Mouse (Mus musculus) layer of hippocampus, adult 11-12 months (tissue): Measurements from ENCODE around the gene Tet1.

ENCODE experiments used
- DNase-seq: peaks from one replicate; pipeline ENCODE4 v3.0.0; 2022; ENCODE audit warnings: low spot score

The Tet1 gene

GRCm38 (mm10) chr10:62891025-62891424 lies 17.8 kb downstream of the Tet1 start:
- no peak for DNase-seq

- DNase-seq: no peak
These were observed 21.8 kb downstream of the Tet1 start for GRCm38 (mm10) chr10:62886799-62887591.

- DNase-seq: no peak
These were observed 22.6 kb downstream of the Tet1 start for GRCm38 (mm10) chr10:62885969-62886798.

GRCm38 (mm10) chr10:62885460-62885859 lies 23.3 kb downstream of the Tet1 start:
- DNase-seq: no peak

- DNase-seq: no peak
These were observed 24.3 kb downstream of the Tet1 start for GRCm38 (mm10) chr10:62884517-62884916.

GRCm38 (mm10) chr10:62883933-62884372 lies 24.8 kb downstream of the Tet1 start:
- no peak for DNase-seq

- DNase-seq: no peak
These were observed 27.6 kb downstream of the Tet1 start for GRCm38 (mm10) chr10:62881211-62881610.

- DNase-seq: no peak
These were observed 30.7 kb downstream of the Tet1 start for GRCm38 (mm10) chr10:62878056-62878455.

- DNase-seq: no peak
These were observed 33.2 kb downstream of the Tet1 start for GRCm38 (mm10) chr10:62875565-62875964.

- no peak for DNase-seq
These were observed 34.0 kb downstream of the Tet1 start for GRCm38 (mm10) chr10:62874828-62875227.

- DNase-seq: peak; percentile 45
These were observed 42.6 kb downstream of the Tet1 start for GRCm38 (mm10) chr10:62866035-62866791.

- peak; percentile 89 for DNase-seq
These were observed 43.4 kb downstream of the Tet1 start for GRCm38 (mm10) chr10:62865167-62866034.

- no peak for DNase-seq
These were observed 45.2 kb downstream of the Tet1 start for GRCm38 (mm10) chr10:62863563-62863962.

- DNase-seq: no peak
These were observed 46.4 kb downstream of the Tet1 start for GRCm38 (mm10) chr10:62862435-62862834.

GRCm38 (mm10) chr10:62858967-62859366 lies 49.8 kb downstream of the Tet1 start:
- DNase-seq: no peak

GRCm38 (mm10) chr10:62856690-62857290 lies 52.0 kb downstream of the Tet1 start:
- DNase-seq: no peak

GRCm38 (mm10) chr10:62854992-62855391 lies 53.8 kb downstream of the Tet1 start:
- DNase-seq: no peak

GRCm38 (mm10) chr10:62854581-62854980 lies 54.2 kb downstream of the Tet1 start:
- DNase-seq: no peak

GRCm38 (mm10) chr10:62851578-62851977 lies 57.2 kb downstream of the Tet1 start:
- DNase-seq: no peak

GRCm38 (mm10) chr10:62851025-62851424 lies 57.8 kb downstream of the Tet1 start:
- peak; percentile 48 for DNase-seq

GRCm38 (mm10) chr10:62848783-62849182 lies 60.0 kb downstream of the Tet1 start:
- no peak for DNase-seq
